Mouse (Mus musculus) intestine, embryonic 14.5 days (tissue): Measurements from ENCODE around the gene Dhodh. TPM values are rescaled to one million over a fixed set of nuclear protein-coding genes. Genes with fewer than 3 reads are reported as not detected.

ENCODE experiments used
- ATAC-seq: fragments of 200-750 bp; cut with Nextera tagmentation; replicated peaks from 2 replicates; pipeline ENCODE4 v1.8.0; 2017; ENCODE audit warnings: low read depth, moderate number of reproducible peaks, moderate TSS enrichment, moderate library complexity; ENCODE audit not compliant: low FRiP score, low TSS enrichment
- DNase-seq: peaks from one replicate; pipeline ENCODE4 v3.0.0-alpha.2; 2018; ENCODE audit warnings: low spot score
- H3K27ac ChIP-seq: fragments of 300-500 bp; sonication (generic); 2 replicates; pipeline ENCODE4 v1.5.1; 2014; ENCODE audit warnings: low read depth, mild to moderate bottlenecking, control low read depth
- H3K27me3 ChIP-seq: fragments of 300-500 bp; sonication (generic); replicated peaks from 2 replicates; pipeline ENCODE4 v1.6.1; 2014; ENCODE audit warnings: low read length, control low read depth; ENCODE audit not compliant: control insufficient read depth, insufficient read depth
- H3K36me3 ChIP-seq: fragments of 300-500 bp; sonication (generic); 2 replicates; pipeline ENCODE4 v1.6.1; 2014; ENCODE audit warnings: low read length, control low read depth; ENCODE audit not compliant: control insufficient read depth, insufficient read depth
- H3K4me1 ChIP-seq: fragments of 300-500 bp; sonication (generic); replicated peaks from 2 replicates; pipeline ENCODE4 v1.6.1; 2014; ENCODE audit warnings: low read length, control low read depth, mixed read lengths; ENCODE audit not compliant: control insufficient read depth, insufficient read depth
- H3K4me2 ChIP-seq: fragments of 300-500 bp; sonication (generic); 2 replicates; pipeline ENCODE4 v1.6.1; 2014; ENCODE audit warnings: low read length
- H3K4me3 ChIP-seq: fragments of 300-500 bp; sonication (generic); 2 replicates; pipeline ENCODE4 v1.5.1; 2014; ENCODE audit warnings: low read depth, low read length, control low read depth, mixed read lengths
- H3K9ac ChIP-seq: fragments of 300-500 bp; sonication (generic); 2 replicates; pipeline ENCODE4 v1.6.1; 2014; ENCODE audit warnings: mild to moderate bottlenecking, low read length
- H3K9me3 ChIP-seq: fragments of 300-500 bp; sonication (generic); 2 replicates; pipeline ENCODE4 v1.6.1; 2016; ENCODE audit warnings: low read length, control low read depth; ENCODE audit not compliant: control insufficient read depth
- WGBS: fragments of 180-500 bp; shearing (Covaris S2); extraction: QIAGEN DNeasy Blood & Tissue Kit; methylation state at CpG from one replicate; pipeline ENCODE4 v1.1.7; 2014; 5-methylcytosine and 5-hydroxymethylcytosine counted together
- polyA plus RNA-seq: library from polyadenylated mRNA; unstranded; fragments of >200 nt; fragmentation: Nextera tagmentation; extraction: Ambion mirVana; gene quantifications from 2 replicates; pipeline ENCODE4 v1.2.1, GENCODE M21; 2014

The Dhodh gene
- polyA plus RNA-seq, 1 experiment from 2014 or later: 58.8 TPM

DNA sequence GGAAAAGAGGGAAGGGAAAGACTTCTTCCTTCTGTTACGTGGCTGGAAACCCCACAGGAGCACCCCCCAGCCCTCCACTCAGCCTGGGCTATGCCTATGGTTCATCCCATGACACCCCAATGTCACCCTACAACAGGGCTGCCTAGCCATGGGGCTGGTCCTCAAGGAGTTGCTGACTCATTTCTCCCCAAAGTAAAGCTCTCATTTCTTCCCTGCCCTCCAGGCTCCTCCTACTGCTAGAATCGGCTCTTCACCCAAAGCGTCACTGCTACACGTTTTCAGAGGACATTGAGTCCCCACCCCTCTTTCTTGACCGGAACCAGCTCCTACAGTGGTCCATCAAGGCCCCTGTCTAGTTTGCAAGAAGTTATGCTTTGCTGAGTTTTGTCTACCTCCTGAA is 66.3 kb downstream of the Dhodh start:
- Histone ChIP-seq H3K4me2 (no peak overlapping the region), H3K4me3 (no peak overlapping the region), H3K9ac (no peak overlapping the region), H3K4me1 (no peaks in the 10 kb centered on the region), H3K27ac (no peak overlapping the region), H3K36me3 (peaks cover 6% of the 10 kb centered on the region), H3K27me3 (no peaks in the 10 kb centered on the region), H3K9me3 (no peaks in the 10 kb centered on the region)
- no peak for DNase-seq
- WGBS: 69% methylated on average over 5 of the region's 5 CpGs
- ATAC-seq: no peak

Other genes with a start within 250 kb of the Dhodh start
- 0.05 TPM in 1 of 2 replicates, not detected in the other for gene Pmfbp1, start 114.6 kb downstream of the Dhodh start, polyA plus RNA-seq
- gene Dhx38, start 42.8 kb downstream of the Dhodh start, polyA plus RNA-seq: 22.1 and 23.3 TPM in 2 replicates
- gene Txnl4b, start 42.8 kb downstream of the Dhodh start, polyA plus RNA-seq: 23.6 and 24.3 TPM in 2 replicates
- gene Hp, start 29.5 kb downstream of the Dhodh start, polyA plus RNA-seq: 0.17 and 0.53 TPM in 2 replicates
- gene Pkd1l3, start 5.8 kb upstream of the Dhodh start, polyA plus RNA-seq: 0.13 and 0.37 TPM in 2 replicates
- gene Ist1, start 84.6 kb upstream of the Dhodh start, polyA plus RNA-seq: 140 and 152 TPM in 2 replicates
- 26.3 and 27.7 TPM in 2 replicates for gene Zfp821, start 96.9 kb upstream of the Dhodh start, polyA plus RNA-seq
- gene Atxn1l, start 129.1 kb upstream of the Dhodh start, polyA plus RNA-seq: 6.1 and 7.1 TPM in 2 replicates
- 34.5 and 37.6 TPM in 2 replicates for gene Ap1g1, start 169.9 kb upstream of the Dhodh start, polyA plus RNA-seq